Mouse (Mus musculus) layer of hippocampus, postnatal 14 days (tissue): ENCODE data around the gene Gnaq. TPM values are rescaled to one million over a fixed set of nuclear protein-coding genes. Genes with fewer than 3 reads are reported as not detected.
"Not testable (repeated sequence)": the region's sequence is repeated elsewhere in the genome, so short reads cannot be mapped to it uniquely, and the experiment has no call there.

ENCODE experiments used
- DNase-seq, 2 experiments: peaks; one replicate each; pipeline ENCODE4 v3.0.0; 2021 to 2022; ENCODE audit warnings: low spot score in 2 of 2, mixed read lengths in 1 of 2
- long read RNA-seq, 2 experiments: library from polyadenylated mRNA; stranded (forward); transcript quantifications; one replicate each; pipeline ENCODE4 v2.0.0; 2021
- total RNA-seq, 2 experiments: library from RNA; stranded (reverse); gene quantifications; 2 replicates each; pipeline ENCODE4 v1.2.3; 2021

Gnaq gene
- 100 to 1,000 TPM; 206 TPM for total RNA-seq
- long read RNA-seq, experiment 1, full-length matches to known transcripts = 5 of 19 reads
- long read RNA-seq, experiment 1, partial matches to known transcripts = 0 of 19 reads
- long read RNA-seq, experiment 1, other reads (novel, unspliced or antisense) = 14 of 19 reads
- long read RNA-seq, experiment 2, full-length matches to known transcripts = 4 of 33 reads
- long read RNA-seq, experiment 2, partial matches to known transcripts = 1 of 33 reads
- long read RNA-seq, experiment 2, other reads (novel, unspliced or antisense) = 28 of 33 reads

GRCm38 (mm10) chr19:16132791-16132864, at the start of gene Gnaq:
Gene Gnaq (plus strand): TSS chr19:16132831.
- DNase-seq = no peak

- not testable (repeated sequence) for DNase-seq
Observed at GRCm38 (mm10) chr19:16083981-16084630, 48.5 kb upstream of the Gnaq start.

GRCm38 (mm10) chr19:16085248-16085647, 47.4 kb upstream of the Gnaq start:
- DNase-seq = peak in 1 of 2 experiments; percentile 16

- no peak for DNase-seq
Observed at GRCm38 (mm10) chr19:16086154-16086553, 46.5 kb upstream of the Gnaq start.

- no peak for DNase-seq
Observed at GRCm38 (mm10) chr19:16086581-16086980, 46.0 kb upstream of the Gnaq start.

- no peak for DNase-seq
Observed at GRCm38 (mm10) chr19:16087391-16087790, 45.2 kb upstream of the Gnaq start.

- DNase-seq = no peak
Observed at GRCm38 (mm10) chr19:16093616-16094015, 39.0 kb upstream of the Gnaq start.

GRCm38 (mm10) chr19:16109901-16110300, 22.7 kb upstream of the Gnaq start:
- no peak for DNase-seq

- no peak for DNase-seq
Observed at GRCm38 (mm10) chr19:16110670-16111069, 22.0 kb upstream of the Gnaq start.

- peak in 1 of 2 experiments; percentile 67 for DNase-seq
Observed at GRCm38 (mm10) chr19:16113295-16113694, 19.3 kb upstream of the Gnaq start.

- no peak for DNase-seq
Observed at GRCm38 (mm10) chr19:16118421-16118820, 14.2 kb upstream of the Gnaq start.

- no peak for DNase-seq
Observed at GRCm38 (mm10) chr19:16121301-16121700, 11.3 kb upstream of the Gnaq start.

- no peak for DNase-seq
Observed at GRCm38 (mm10) chr19:16128715-16129114, 3.9 kb upstream of the Gnaq start.

- DNase-seq = no peak
Observed at GRCm38 (mm10) chr19:16129171-16129570, 3.5 kb upstream of the Gnaq start.

- DNase-seq = no peak
Observed at GRCm38 (mm10) chr19:16130476-16130875, 2.2 kb upstream of the Gnaq start.

GRCm38 (mm10) chr19:16131831-16132230, 800 bp upstream of the Gnaq start:
- DNase-seq = no peak

GRCm38 (mm10) chr19:16132340-16132790, 266 bp upstream of the Gnaq start:
- DNase-seq = peak; percentile 80 to 94

- DNase-seq = peak; percentile 68 to 70
Observed at GRCm38 (mm10) chr19:16132865-16133720, 462 bp downstream of the Gnaq start.

GRCm38 (mm10) chr19:16133721-16134570, 1.3 kb downstream of the Gnaq start:
- DNase-seq = peak in 1 of 2 experiments; percentile 61

- no peak for DNase-seq
Observed at GRCm38 (mm10) chr19:16138064-16138580, 5.5 kb downstream of the Gnaq start.

- no peak for DNase-seq
Observed at GRCm38 (mm10) chr19:16140710-16141109, 8.1 kb downstream of the Gnaq start.
